Mouse (Mus musculus): ENCODE data around the gene Slco3a1. TPM values are rescaled to one million over a fixed set of nuclear protein-coding genes. Genes with fewer than 3 reads are reported as not detected.

Slco3a1 gene
- polyA plus RNA-seq, 1 experiment from 2014 or later, result 10.4 TPM

DNA sequence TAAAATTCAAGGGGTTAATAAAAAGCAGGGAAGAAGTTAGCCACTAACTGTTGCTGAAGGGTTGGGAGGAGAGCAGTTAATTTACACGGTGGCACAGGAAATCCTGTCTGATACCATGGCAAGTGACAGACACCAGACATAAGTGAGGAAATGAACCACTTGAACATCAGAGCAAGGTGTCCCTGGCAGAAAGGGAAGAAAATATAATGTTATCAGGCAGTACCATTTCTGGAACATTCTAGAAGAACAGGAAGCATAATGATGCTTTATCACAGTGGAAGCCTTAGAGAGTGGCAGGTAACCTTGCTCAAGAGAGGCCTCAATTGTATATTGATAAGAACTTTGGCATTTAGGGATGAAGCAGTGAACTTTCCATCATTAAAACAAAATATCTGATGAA, 127.4 kb downstream of the Slco3a1 start:
- no peak for DNase-seq (ENCODE audit: low spot score)
- Histone ChIP-seq H3K27me3 (ENCODE audit: control insufficient read depth, insufficient read depth, low read length) (no peaks in the 10 kb centered on the region), H3K9ac (ENCODE audit: low read depth, low read length) (no peak overlapping the region), H3K4me3 (ENCODE audit: low read depth, low read length) (no peak overlapping the region), H3K4me2 (replicated peaks; ENCODE audit: low read depth, low read length) (no peak overlapping the region), H3K36me3 (ENCODE audit: control insufficient read depth, insufficient read depth, low read length) (no peaks in the 10 kb centered on the region), H3K9me3 (ENCODE audit: control insufficient read depth, low read length) (no peaks in the 10 kb centered on the region), H3K27ac (ENCODE audit: low read depth, low read length) (no peak overlapping the region), H3K4me1 (replicated peaks; ENCODE audit: control insufficient read depth, insufficient read depth, low read length) (no peaks in the 10 kb centered on the region)
- whole genome bisulfite sequencing, result 79% methylated on average over 1 of the region's 1 CpGs
- no peak for ATAC-seq (ENCODE audit: low FRiP score)

DNA sequence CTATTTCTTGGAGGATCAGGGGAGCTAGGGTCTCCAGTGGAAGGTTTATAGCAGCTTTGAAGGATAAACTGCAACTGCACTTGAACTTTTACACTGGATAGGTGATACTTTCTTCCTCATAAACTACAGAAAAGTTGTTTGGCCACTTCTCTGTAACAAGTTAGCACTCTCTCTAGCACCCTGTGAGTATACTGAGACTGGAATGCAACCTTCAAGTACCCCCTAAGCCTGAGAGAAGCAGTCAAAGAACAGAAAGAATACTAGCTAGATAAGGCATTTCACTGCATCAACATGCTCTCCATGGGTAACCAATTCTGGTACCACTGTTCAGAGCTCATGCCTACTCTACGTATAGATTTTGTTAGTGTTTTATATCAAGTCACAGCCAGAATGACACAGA, 128.6 kb downstream of the Slco3a1 start:
- Histone ChIP-seq H3K4me1 (replicated peaks; ENCODE audit: control insufficient read depth, insufficient read depth, low read length) (no peaks in the 10 kb centered on the region), H3K27ac (ENCODE audit: low read depth, low read length) (no peak overlapping the region), H3K4me2 (replicated peaks; ENCODE audit: low read depth, low read length) (no peak overlapping the region), H3K36me3 (ENCODE audit: control insufficient read depth, insufficient read depth, low read length) (no peaks in the 10 kb centered on the region), H3K27me3 (ENCODE audit: control insufficient read depth, insufficient read depth, low read length) (no peaks in the 10 kb centered on the region), H3K4me3 (ENCODE audit: low read depth, low read length) (no peak overlapping the region), H3K9me3 (ENCODE audit: control insufficient read depth, low read length) (no peaks in the 10 kb centered on the region), H3K9ac (ENCODE audit: low read depth, low read length) (no peak overlapping the region)
- 84% methylated on average over 1 of the region's 1 CpGs for WGBS
- ATAC-seq (ENCODE audit: low FRiP score) (no peak), DNase-seq (ENCODE audit: low spot score) (no peak)

DNA sequence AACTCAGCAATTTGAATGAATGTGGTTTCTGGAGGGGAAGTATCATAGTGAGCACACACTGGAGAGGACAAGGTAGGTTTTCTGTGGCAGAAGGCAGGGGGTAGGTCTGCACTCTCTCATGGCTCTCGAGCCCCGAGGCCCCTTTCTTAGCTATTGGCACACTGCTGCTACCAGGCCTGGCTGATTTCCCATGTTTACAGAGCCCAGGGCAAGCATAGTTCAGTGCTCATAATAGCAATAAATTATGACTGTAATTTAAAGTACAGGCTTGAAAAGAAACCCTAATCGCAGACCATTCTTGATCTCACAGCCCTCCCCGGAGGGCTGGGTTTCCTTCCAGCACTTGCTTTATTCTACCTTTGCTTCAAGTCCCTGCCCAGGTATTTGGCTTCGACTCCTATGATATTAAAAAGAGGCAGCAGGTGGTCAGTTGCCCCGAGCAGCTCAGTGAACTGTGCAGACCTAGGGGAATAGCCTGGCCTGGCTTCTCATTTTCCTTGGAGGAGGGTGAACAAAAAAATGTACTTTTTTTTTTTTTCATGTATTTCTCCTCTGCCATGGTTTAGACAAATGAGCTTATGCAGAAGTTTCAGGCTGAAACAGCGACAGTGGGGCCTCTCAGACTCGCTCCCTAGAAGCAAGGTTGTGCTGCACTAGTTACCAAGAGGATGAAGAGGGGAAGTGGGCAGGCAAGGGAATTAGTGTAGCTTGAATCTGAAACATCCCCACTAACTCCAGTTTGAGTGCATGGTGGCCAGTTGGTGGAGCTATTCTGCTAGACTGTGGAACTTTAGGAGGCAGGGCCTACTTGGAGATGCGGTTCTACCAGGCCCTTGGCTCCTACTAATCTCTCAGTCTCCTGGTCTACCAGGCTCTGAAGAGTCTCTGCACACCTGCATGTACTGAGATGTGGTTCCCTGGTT, 130.4 kb downstream of the Slco3a1 start:
- DNase-seq (ENCODE audit: low spot score), result peak; percentile 13
- 73% methylated on average over 9 of the region's 9 CpGs for WGBS
- H3K27ac ChIP-seq (ENCODE audit: low read depth, low read length), result no peak overlapping the region

DNA sequence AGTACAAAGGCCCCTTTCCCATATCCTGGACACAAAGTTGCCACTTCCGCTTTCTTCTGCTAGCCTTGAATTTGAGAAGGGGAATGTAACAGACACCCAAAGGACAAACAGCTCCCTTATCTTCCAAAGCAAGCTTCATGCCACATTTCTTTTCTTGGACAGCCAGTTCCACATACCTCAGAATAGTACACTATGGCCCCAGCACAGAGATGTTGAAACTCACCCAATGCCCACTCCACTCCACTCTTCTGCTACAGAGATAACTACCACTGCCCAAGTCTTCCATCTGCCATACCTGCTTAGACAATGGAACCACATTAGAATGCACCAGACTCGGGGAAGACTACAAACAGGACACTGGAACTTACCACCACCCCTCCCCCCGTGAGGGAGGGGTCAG, 131.3 kb downstream of the Slco3a1 start:
- WGBS, result 71% methylated on average over 3 of the region's 3 CpGs
- Histone ChIP-seq H3K9me3 (ENCODE audit: control insufficient read depth, low read length) (no peaks in the 10 kb centered on the region), H3K36me3 (ENCODE audit: control insufficient read depth, insufficient read depth, low read length) (no peaks in the 10 kb centered on the region), H3K4me1 (replicated peaks; ENCODE audit: control insufficient read depth, insufficient read depth, low read length) (no peaks in the 10 kb centered on the region), H3K27me3 (ENCODE audit: control insufficient read depth, insufficient read depth, low read length) (no peaks in the 10 kb centered on the region), H3K27ac (ENCODE audit: low read depth, low read length) (no peak overlapping the region), H3K9ac (ENCODE audit: low read depth, low read length) (no peak overlapping the region), H3K4me2 (replicated peaks; ENCODE audit: low read depth, low read length) (no peak overlapping the region), H3K4me3 (ENCODE audit: low read depth, low read length) (no peak overlapping the region)
- DNase-seq (ENCODE audit: low spot score), result no peak
- ATAC-seq (ENCODE audit: low FRiP score), result no peak

More for the DNA sequence above, 130.4 kb downstream of the Slco3a1 start:
- H3K36me3 ChIP-seq (ENCODE audit: control insufficient read depth, insufficient read depth, low read length), result no peaks in the 10 kb centered on the region
- no peak overlapping the region for H3K9ac ChIP-seq (ENCODE audit: low read depth, low read length)
- no peaks in the 10 kb centered on the region for H3K4me1 ChIP-seq (replicated peaks; ENCODE audit: control insufficient read depth, insufficient read depth, low read length)
- ATAC-seq (ENCODE audit: low FRiP score), result no peak
- no peak overlapping the region for H3K4me2 ChIP-seq (replicated peaks; ENCODE audit: low read depth, low read length)
- H3K27me3 ChIP-seq (ENCODE audit: control insufficient read depth, insufficient read depth, low read length), result no peaks in the 10 kb centered on the region
- no peak overlapping the region for H3K4me3 ChIP-seq (ENCODE audit: low read depth, low read length)
- no peaks in the 10 kb centered on the region for H3K9me3 ChIP-seq (ENCODE audit: control insufficient read depth, low read length)

DNA sequence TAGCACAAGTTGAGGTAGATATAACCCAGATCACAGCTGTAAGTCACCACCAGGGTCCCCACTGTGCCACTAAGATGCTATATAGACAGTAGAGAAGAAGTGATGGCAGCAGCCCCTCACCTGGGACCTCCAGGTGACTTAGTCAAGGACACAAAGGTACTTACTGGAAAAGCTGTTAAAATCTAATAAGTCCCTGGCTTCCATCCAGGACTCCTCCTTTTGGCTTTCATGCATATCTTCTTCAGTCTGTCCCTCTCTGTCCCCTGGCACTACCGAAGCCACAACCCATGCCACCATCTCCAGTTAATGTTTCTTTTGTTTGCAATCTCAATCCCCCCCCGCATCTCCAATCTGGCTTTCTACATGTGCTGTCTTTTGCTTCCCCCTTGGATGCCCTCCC, 131.8 kb downstream of the Slco3a1 start:
- Histone ChIP-seq H3K4me2 (replicated peaks; ENCODE audit: low read depth, low read length) (no peak overlapping the region), H3K9ac (ENCODE audit: low read depth, low read length) (no peak overlapping the region), H3K4me3 (ENCODE audit: low read depth, low read length) (no peak overlapping the region), H3K9me3 (ENCODE audit: control insufficient read depth, low read length) (no peaks in the 10 kb centered on the region), H3K36me3 (ENCODE audit: control insufficient read depth, insufficient read depth, low read length) (no peaks in the 10 kb centered on the region), H3K27ac (ENCODE audit: low read depth, low read length) (no peak overlapping the region), H3K27me3 (ENCODE audit: control insufficient read depth, insufficient read depth, low read length) (no peaks in the 10 kb centered on the region), H3K4me1 (replicated peaks; ENCODE audit: control insufficient read depth, insufficient read depth, low read length) (no peaks in the 10 kb centered on the region)
- DNase-seq (ENCODE audit: low spot score), result no peak
- no peak for ATAC-seq (ENCODE audit: low FRiP score)
- 89% methylated on average over 2 of the region's 2 CpGs for WGBS

DNA sequence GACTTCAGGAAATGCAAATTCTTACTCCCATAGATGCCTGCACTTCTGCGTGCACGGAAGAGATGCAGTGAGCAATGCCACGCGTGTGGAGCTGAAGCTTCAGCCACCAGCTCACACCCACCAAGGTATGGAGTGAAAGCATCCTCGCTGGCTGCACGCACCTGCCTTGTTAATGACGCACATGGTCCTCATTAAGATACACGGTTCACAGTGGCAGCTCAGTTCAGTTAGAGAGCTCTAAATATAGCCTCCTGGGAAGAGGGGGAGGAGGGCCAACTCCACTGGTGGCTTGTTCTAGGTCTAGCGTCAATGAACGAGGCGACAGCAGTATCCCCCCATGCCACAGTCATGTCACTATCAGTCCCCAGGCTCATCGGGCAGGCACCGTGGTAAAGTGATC, 132.6 kb downstream of the Slco3a1 start:
- no peaks in the 10 kb centered on the region for H3K27me3 ChIP-seq (ENCODE audit: control insufficient read depth, insufficient read depth, low read length)
- ATAC-seq (ENCODE audit: low FRiP score) (no peak), DNase-seq (ENCODE audit: low spot score) (no peak)
- H3K27ac ChIP-seq (ENCODE audit: low read depth, low read length), result no peak overlapping the region
- H3K4me3 ChIP-seq (ENCODE audit: low read depth, low read length), result no peak overlapping the region
- WGBS, result 72% methylated on average over 13 of the region's 13 CpGs
- no peak overlapping the region for H3K9ac ChIP-seq (ENCODE audit: low read depth, low read length)
- no peaks in the 10 kb centered on the region for H3K36me3 ChIP-seq (ENCODE audit: control insufficient read depth, insufficient read depth, low read length)
- H3K4me1 ChIP-seq (replicated peaks; ENCODE audit: control insufficient read depth, insufficient read depth, low read length), result no peaks in the 10 kb centered on the region
- no peaks in the 10 kb centered on the region for H3K9me3 ChIP-seq (ENCODE audit: control insufficient read depth, low read length)
- no peak overlapping the region for H3K4me2 ChIP-seq (replicated peaks; ENCODE audit: low read depth, low read length)

DNA sequence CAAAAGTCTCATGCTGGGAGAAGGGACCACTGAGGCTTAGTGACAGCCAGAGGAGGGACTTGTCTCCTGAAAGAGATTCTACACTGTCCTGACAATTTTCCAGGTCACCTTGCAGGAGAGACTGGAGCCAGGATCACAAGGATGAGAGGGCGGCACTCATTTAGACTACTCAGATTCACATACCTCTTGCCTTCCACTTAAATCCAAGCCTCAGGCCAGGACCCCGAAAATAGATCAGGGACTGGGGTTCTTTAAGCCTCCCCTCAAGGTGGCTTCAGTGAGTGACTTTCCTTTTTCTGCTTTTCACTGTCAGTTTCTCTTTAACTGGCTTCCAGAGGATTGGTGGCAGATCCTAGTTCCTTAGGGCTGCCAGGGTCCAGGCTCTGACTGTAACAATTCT, 133.0 kb downstream of the Slco3a1 start:
- no peak overlapping the region for H3K9ac ChIP-seq (ENCODE audit: low read depth, low read length)
- no peaks in the 10 kb centered on the region for H3K36me3 ChIP-seq (ENCODE audit: control insufficient read depth, insufficient read depth, low read length)
- ATAC-seq (ENCODE audit: low FRiP score) (no peak), DNase-seq (ENCODE audit: low spot score) (no peak)
- no peak overlapping the region for H3K4me2 ChIP-seq (replicated peaks; ENCODE audit: low read depth, low read length)
- no peak overlapping the region for H3K4me3 ChIP-seq (ENCODE audit: low read depth, low read length)
- 79% methylated on average over 2 of the region's 2 CpGs for WGBS
- H3K9me3 ChIP-seq (ENCODE audit: control insufficient read depth, low read length), result no peaks in the 10 kb centered on the region
- no peak overlapping the region for H3K27ac ChIP-seq (ENCODE audit: low read depth, low read length)
- H3K27me3 ChIP-seq (ENCODE audit: control insufficient read depth, insufficient read depth, low read length), result no peaks in the 10 kb centered on the region
- H3K4me1 ChIP-seq (replicated peaks; ENCODE audit: control insufficient read depth, insufficient read depth, low read length), result no peaks in the 10 kb centered on the region

DNA sequence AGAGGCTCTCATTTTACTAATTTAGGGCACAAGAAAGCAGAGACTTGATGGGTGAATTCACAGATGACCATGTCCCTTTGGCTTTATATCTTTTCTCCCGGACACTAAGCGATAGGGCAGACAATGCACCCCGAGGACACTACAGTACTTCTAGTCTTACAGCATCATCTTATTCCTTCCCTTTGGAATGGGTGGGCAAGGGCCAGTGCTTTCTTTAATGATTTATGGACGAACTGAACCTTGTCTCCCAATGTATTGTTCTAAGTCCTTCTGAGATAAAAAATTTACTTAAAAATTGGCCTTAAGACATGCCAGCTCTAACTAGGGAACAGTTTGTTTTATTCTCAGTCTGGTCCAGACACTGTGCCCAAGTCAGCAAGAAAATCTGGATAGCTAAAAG, 134.9 kb downstream of the Slco3a1 start:
- H3K27me3 ChIP-seq (ENCODE audit: control insufficient read depth, insufficient read depth, low read length), result no peaks in the 10 kb centered on the region
- no peaks in the 10 kb centered on the region for H3K4me1 ChIP-seq (replicated peaks; ENCODE audit: control insufficient read depth, insufficient read depth, low read length)
- ATAC-seq (ENCODE audit: low FRiP score) (no peak), DNase-seq (ENCODE audit: low spot score) (no peak)
- no peaks in the 10 kb centered on the region for H3K9me3 ChIP-seq (ENCODE audit: control insufficient read depth, low read length)
- H3K36me3 ChIP-seq (ENCODE audit: control insufficient read depth, insufficient read depth, low read length), result no peaks in the 10 kb centered on the region
- H3K9ac ChIP-seq (ENCODE audit: low read depth, low read length), result no peak overlapping the region
- WGBS, result 89% methylated on average over 4 of the region's 4 CpGs
- H3K4me2 ChIP-seq (replicated peaks; ENCODE audit: low read depth, low read length), result no peak overlapping the region
- no peak overlapping the region for H3K4me3 ChIP-seq (ENCODE audit: low read depth, low read length)
- H3K27ac ChIP-seq (ENCODE audit: low read depth, low read length), result no peak overlapping the region

DNA sequence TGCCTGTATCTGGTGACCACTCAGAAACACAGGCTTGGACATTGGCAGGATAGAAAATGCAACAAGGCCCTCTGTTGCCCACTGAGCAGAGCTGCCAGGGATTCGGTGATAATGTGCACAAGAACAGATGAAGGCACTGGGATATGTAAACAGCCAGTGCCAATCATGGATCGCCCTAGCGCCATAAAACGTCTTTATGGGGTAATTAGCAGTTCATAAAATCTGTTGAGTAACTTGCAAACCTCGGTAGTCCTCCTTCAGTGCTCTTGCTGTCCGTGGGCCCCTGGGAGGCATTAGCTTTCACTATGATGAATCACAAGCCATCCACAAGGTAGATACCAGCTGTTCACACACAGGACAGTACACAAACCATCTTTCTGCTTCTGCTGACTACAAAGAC, 137.6 kb downstream of the Slco3a1 start:
- no peak for ATAC-seq (ENCODE audit: low FRiP score)
- H3K9me3 ChIP-seq (ENCODE audit: control insufficient read depth, low read length), result no peaks in the 10 kb centered on the region
- 83% methylated on average over 6 of the region's 6 CpGs for WGBS
- no peaks in the 10 kb centered on the region for H3K27me3 ChIP-seq (ENCODE audit: control insufficient read depth, insufficient read depth, low read length)
- no peak overlapping the region for H3K9ac ChIP-seq (ENCODE audit: low read depth, low read length)
- H3K4me3 ChIP-seq (ENCODE audit: low read depth, low read length), result no peak overlapping the region
- H3K27ac ChIP-seq (ENCODE audit: low read depth, low read length), result no peak overlapping the region
- no peaks in the 10 kb centered on the region for H3K4me1 ChIP-seq (replicated peaks; ENCODE audit: control insufficient read depth, insufficient read depth, low read length)
- H3K4me2 ChIP-seq (replicated peaks; ENCODE audit: low read depth, low read length), result no peak overlapping the region
- H3K36me3 ChIP-seq (ENCODE audit: control insufficient read depth, insufficient read depth, low read length), result no peaks in the 10 kb centered on the region
- DNase-seq (ENCODE audit: low spot score), result no peak

All from hindbrain, embryonic 11.5 days (tissue).